Mouse (Mus musculus) NIH3T3 (cell line): ENCODE measurements around the gene Evi5.
A peak's percentile ranks its signal among the peaks of the same experiment; 100 is the strongest.

Experiments used
- DNase-seq: peaks from one replicate; pipeline ENCODE4 v3.0.0-alpha.2; 2012; ENCODE audit warnings: low read depth

The Evi5 gene

GRCm38 (mm10) chr5:107802621-107803020 lies 72.3 kb downstream of the Evi5 start:
- DNase-seq = peak; percentile 13

GRCm38 (mm10) chr5:107801234-107801633 lies 73.7 kb downstream of the Evi5 start:
- DNase-seq = no peak

DNA sequence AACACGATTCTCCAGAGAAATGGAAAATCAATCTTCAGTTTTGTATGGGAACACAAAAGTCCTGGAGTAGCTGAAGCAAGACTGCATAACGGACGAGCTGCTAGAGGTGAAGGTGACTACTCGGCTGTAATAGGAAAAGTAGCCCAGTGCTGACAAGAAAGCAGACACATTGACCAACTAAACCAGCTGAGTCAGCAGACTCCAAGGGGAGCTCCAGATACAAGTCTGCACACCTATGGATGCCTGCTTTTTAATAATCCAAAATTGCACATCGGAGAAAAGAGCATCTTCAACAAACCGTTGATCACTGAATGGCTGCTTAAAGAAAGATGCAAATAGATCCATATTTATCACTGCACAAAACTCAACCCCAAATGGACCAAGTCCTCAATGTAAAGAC lies 76.6 kb downstream of the Evi5 start:
- no peak for DNase-seq

DNA sequence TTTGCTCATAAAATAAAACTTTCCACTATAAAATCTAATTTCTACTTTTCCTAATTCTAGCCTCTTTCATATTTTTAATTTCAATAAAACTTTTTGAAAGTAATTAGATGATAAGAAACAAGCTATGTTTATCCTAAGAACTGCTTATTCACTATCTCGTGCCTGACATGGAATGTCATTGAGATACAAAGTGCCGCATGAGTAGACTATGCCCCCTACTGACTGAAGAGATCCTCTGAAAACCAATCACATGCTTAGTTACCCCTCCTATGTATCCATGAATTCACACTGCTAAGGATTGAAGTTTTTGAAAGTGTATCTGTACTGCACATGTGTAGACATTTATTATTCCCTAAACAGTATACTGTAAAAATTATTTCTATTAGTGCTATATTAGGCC lies 81.0 kb downstream of the Evi5 start:
- DNase-seq = peak; percentile 50

DNA sequence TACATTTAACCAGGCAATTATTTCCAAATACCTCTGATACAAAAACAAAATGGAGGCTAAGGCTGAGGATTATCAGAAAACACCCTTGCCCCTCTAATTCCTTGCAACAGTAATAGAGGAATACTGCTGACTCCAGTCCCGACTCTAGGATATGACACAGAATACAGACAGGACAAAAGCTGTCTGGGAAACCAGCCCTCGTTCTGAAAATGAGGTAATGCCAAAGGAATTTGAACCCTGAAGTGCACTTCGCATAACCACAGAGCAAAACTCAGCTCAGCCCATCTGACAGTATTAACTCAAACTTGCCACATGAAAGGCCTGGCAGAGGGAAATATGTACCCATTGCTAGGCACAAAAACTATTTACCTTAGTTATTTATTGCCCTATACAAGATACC lies 81.6 kb downstream of the Evi5 start:
- DNase-seq = peak; percentile 78

- no peak for DNase-seq
These were observed 82.4 kb downstream of the Evi5 start for GRCm38 (mm10) chr5:107792516-107792915.

GRCm38 (mm10) chr5:107791966-107792365 lies 82.9 kb downstream of the Evi5 start:
- DNase-seq = no peak

GRCm38 (mm10) chr5:107789492-107789891 lies 85.4 kb downstream of the Evi5 start:
- DNase-seq = peak; percentile 74

DNA sequence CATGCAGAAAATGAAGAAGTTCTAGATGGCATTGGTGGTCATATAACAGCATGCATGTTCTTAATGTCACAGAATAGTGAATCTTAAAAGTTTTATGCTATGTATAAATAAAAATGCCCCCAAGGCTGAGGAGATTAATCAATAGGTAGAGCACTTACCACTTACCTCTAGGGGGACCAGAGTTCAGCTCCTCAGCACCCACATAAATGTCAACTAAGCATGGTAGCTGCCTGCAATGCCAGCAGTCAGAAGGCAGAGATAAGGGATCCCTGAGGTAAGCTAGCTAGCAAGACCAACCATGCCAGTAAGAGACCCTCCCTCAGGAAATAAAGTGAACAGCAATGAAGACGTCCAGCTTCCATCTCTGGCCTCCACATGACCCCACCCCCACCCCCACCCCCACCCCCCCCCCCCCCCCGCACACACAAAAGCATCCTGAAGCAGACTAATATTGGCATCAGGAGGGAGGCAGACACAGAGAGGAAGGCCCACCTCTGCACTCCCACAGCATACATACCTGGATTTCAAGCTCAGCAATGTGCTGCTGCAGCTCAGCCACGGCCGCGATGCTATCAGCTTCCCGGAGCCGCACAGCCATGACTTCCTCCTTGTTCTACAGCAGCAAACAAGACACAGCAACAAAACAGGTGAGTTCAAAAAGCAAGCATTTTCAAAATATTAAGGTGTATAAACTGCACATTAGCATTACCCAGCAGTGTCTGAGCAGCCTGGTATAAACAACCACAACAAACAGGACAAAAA lies 87.0 kb downstream of the Evi5 start:
- no peak for DNase-seq

GRCm38 (mm10) chr5:107782360-107782759 lies 92.5 kb downstream of the Evi5 start:
- DNase-seq = no peak

GRCm38 (mm10) chr5:107778763-107779162 lies 96.1 kb downstream of the Evi5 start:
- DNase-seq = no peak

DNA sequence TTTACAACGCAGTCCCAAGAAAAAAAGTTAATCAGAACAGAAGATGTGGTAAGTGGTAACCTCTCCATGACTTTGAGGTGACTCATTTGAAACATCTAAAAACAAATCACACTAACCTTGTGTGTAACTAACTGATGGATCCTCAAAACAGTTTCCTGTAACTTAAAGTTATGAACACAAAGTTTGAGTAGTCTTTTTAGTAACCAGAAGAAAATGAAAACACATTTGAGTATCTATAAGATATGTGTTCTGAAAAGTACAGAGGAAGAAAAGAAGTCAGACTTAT lies 97.4 kb downstream of the Evi5 start:
- no peak for DNase-seq

GRCm38 (mm10) chr5:107776777-107777544 lies 97.9 kb downstream of the Evi5 start:
- no peak for DNase-seq

- DNase-seq = no peak
These were observed 99.0 kb downstream of the Evi5 start for GRCm38 (mm10) chr5:107775875-107776274.

- no peak for DNase-seq
These were observed 102.9 kb downstream of the Evi5 start for GRCm38 (mm10) chr5:107772049-107772448.

- no peak for DNase-seq
These were observed 106.7 kb downstream of the Evi5 start for GRCm38 (mm10) chr5:107768224-107768623.

GRCm38 (mm10) chr5:107765946-107766345 lies 109.0 kb downstream of the Evi5 start:
- no peak for DNase-seq

- no peak for DNase-seq
These were observed 110.4 kb downstream of the Evi5 start for GRCm38 (mm10) chr5:107764486-107764885.

- DNase-seq = no peak
These were observed 111.2 kb downstream of the Evi5 start for GRCm38 (mm10) chr5:107763674-107764073.

DNA sequence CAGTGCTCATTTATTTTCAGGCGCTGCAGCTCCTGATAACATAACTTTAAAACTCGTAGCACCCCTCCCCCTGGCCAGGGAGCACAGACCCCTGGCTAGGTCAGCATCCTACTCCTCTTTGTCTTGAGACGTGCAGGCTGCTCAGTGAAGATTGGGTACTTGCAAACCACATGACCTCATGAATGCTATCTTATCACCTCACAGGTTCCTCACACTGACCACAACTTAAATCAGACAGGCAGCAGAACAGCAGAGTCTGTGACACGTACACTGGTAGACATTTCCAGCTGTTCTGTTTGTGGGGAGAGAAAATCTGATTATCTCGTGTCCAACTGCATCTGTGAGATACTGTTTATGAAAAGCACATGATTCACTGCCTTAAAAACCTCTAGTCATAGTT lies 115.8 kb downstream of the Evi5 start:
- peak; percentile 43 for DNase-seq

GRCm38 (mm10) chr5:107756072-107756471 lies 118.8 kb downstream of the Evi5 start:
- no peak for DNase-seq

- peak; percentile 46 for DNase-seq
These were observed 120.2 kb downstream of the Evi5 start for GRCm38 (mm10) chr5:107754740-107755139.

- DNase-seq = no peak
These were observed 121.3 kb downstream of the Evi5 start for GRCm38 (mm10) chr5:107753656-107754055.
